Comparison of ENCODE assay signal across 10 mouse cellular contexts in genomic region chr12:85645664-85646063, GRCm38 (mm10). TPM values are rescaled to one million over a fixed set of nuclear protein-coding genes. Genes with fewer than 3 reads are reported as not detected.
DNase-seq lines count a peak whose midpoint lies in the region; ATAC-seq and TF ChIP-seq lines count a peak whose summit lies in the region.
"Had no signal": no experiment of that assay in that cellular context is flagged by ENCODE, and none has a peak within 500 bp of the region (broad histone marks: within the 10 kb centered on the region; RNA-seq: fewer than 3 reads in every experiment).

No protein-coding gene starts in this region.

- H3K36me3 ChIP-seq in splenic B cell, adult 2 months (ENCODE audit: control insufficient read depth, insufficient read depth, low read length, poor library complexity, severe bottlenecking): no peaks in the 10 kb centered on the region
- H3K36me3 ChIP-seq: heart, embryonic 15.5 days had no signal

- H3K27ac ChIP-seq in layer of hippocampus, adult 2 months: no peak overlapping the region
- H3K27ac ChIP-seq: heart, embryonic 15.5 days; limb, embryonic 15.5 days had no signal

- H3K4me3 ChIP-seq in layer of hippocampus, adult 2 months: no peak overlapping the region
- H3K4me3 ChIP-seq: heart, embryonic 15.5 days; limb, embryonic 15.5 days had no signal

- TF ChIP-seq CTCF in layer of hippocampus, adult 2 months (conservative IDR thresholded peaks at IDR 0.05): peak; percentile 69

- no peaks in the 10 kb centered on the region for H3K27me3 ChIP-seq in splenic B cell, adult 2 months (ENCODE audit: control insufficient read depth, insufficient read depth, low read length, poor library complexity, severe bottlenecking)
- H3K27me3 ChIP-seq: heart, embryonic 15.5 days; limb, embryonic 15.5 days had no signal

- DNase-seq in CD4-positive, CD25-positive, alpha-beta regulatory T cell, adult 2 months (ENCODE audit: low read depth, low spot score): peak; percentile 68
- DNase-seq in layer of hippocampus, adult 2 months (ENCODE audit: low spot score in 2 of 2): peak in 1 of 2 experiments; percentile 47
- DNase-seq in layer of hippocampus, adult 9-11 months: no peak
- peak; percentile 78 for DNase-seq in induced T-regulatory cell, adult 2 months (ENCODE audit: low read depth)
- DNase-seq in splenic B cell, adult 2 months (ENCODE audit: low read depth, low spot score): peak; percentile 46
- DNase-seq in ovary, postnatal 14 days (ENCODE audit: low spot score): no peak
- DNase-seq in ovary, postnatal 10 days (ENCODE audit: low spot score): no peak

- ATAC-seq in CD4-positive, CD25-positive, alpha-beta regulatory T cell, adult 4 months: no peak

RNA-seq across cellular contexts. Expression of gene Batf, which starts 40.8 kb away (rescaled TPM):
- polyA plus RNA-seq in CD4-positive, CD25-positive, alpha-beta regulatory T cell, adult 4 months (2017; shearing (Covaris generic)): 100 to 1,000 TPM; 162 to 234 TPM
- under 1 TPM; 0.41 to 0.64 TPM for total RNA-seq in layer of hippocampus, adult 2 months (2021)

RNA-seq across cellular contexts. Expression of gene Jdp2, which starts 46.8 kb away (rescaled TPM):
- under 1 TPM in 1 of 2 experiments, not detected in 1; 0.20 TPM for polyA plus RNA-seq in CD4-positive, CD25-positive, alpha-beta regulatory T cell, adult 4 months (2017; shearing (Covaris generic))
- 10 to 100 TPM; 48.2 to 49.5 TPM for total RNA-seq in layer of hippocampus, adult 2 months (2021)

Comparison
In these comparisons a context has a peak if more than half of its experiments do, and no peak if none do; other contexts are left out.
1. DNase-seq: peak in CD4-positive, CD25-positive, alpha-beta regulatory T cell, adult 2 months (single experiment), induced T-regulatory cell, adult 2 months (single experiment) and splenic B cell, adult 2 months (single experiment); none in layer of hippocampus, adult 9-11 months (single experiment), ovary, postnatal 14 days (single experiment) and ovary, postnatal 10 days (single experiment).